Mouse (Mus musculus) cerebellum, adult 2 months (tissue): ENCODE data around the gene Tmem151b. TPM values are rescaled to one million over a fixed set of nuclear protein-coding genes. Genes with fewer than 3 reads are reported as not detected.

ENCODE experiments used
- DNase-seq, 2 experiments: peaks; one replicate each; pipeline ENCODE4 v3.0.0; 2021
- H3K27ac ChIP-seq: fragments of 200-500 bp; 2 replicates; pipeline ENCODE4 v1.5.1; 2012; ENCODE audit warnings: low read length, control low read depth, inconsistent platforms; ENCODE audit not compliant: insufficient read depth
- H3K27me3 ChIP-seq: fragments of 200-500 bp; 2 replicates; pipeline ENCODE4 v1.6.1; 2012; ENCODE audit warnings: inconsistent platforms, mild to moderate bottlenecking, low read length, moderate library complexity; ENCODE audit not compliant: control insufficient read depth, insufficient read depth
- H3K4me1 ChIP-seq: fragments of 200-500 bp; 2 replicates; pipeline ENCODE4 v1.6.1; 2011; ENCODE audit warnings: low read length; ENCODE audit not compliant: control insufficient read depth, insufficient read depth
- H3K4me3 ChIP-seq: fragments of 200-500 bp; replicated peaks from 2 replicates; pipeline ENCODE3; 2011; ENCODE audit warnings: mild to moderate bottlenecking, low read depth, low read length, control low read depth; ENCODE audit not compliant: insufficient read depth
- CTCF ChIP-seq: fragments of 200-500 bp; IDR thresholded peaks from 2 replicates; pipeline ENCODE4 v1.5.1; 2011; ENCODE audit warnings: low read depth, mild to moderate bottlenecking, control low read depth, low read length, moderate library complexity, borderline replicate concordance; ENCODE audit not compliant: insufficient read depth
- POLR2A ChIP-seq: fragments of 200-500 bp; IDR thresholded peaks from 2 replicates; pipeline ENCODE4 v1.6.1; 2011; ENCODE audit warnings: low read length, control low read depth, borderline replicate concordance; ENCODE audit not compliant: insufficient read depth
- whole genome bisulfite sequencing: fragments of 180-500 bp; shearing (Covaris S2); methylation state at CpG from one replicate; pipeline ENCODE4 v1.1.7; 2018; 5-methylcytosine and 5-hydroxymethylcytosine counted together
- polyA plus RNA-seq: library from polyadenylated mRNA; depleted of rRNA; stranded (reverse); fragments of >200 nt; gene quantifications from 2 replicates; pipeline ENCODE4 v1.2.3, GENCODE M21; 2012

Tmem151b gene
- polyA plus RNA-seq, 1 experiment = 125 TPM

DNA sequence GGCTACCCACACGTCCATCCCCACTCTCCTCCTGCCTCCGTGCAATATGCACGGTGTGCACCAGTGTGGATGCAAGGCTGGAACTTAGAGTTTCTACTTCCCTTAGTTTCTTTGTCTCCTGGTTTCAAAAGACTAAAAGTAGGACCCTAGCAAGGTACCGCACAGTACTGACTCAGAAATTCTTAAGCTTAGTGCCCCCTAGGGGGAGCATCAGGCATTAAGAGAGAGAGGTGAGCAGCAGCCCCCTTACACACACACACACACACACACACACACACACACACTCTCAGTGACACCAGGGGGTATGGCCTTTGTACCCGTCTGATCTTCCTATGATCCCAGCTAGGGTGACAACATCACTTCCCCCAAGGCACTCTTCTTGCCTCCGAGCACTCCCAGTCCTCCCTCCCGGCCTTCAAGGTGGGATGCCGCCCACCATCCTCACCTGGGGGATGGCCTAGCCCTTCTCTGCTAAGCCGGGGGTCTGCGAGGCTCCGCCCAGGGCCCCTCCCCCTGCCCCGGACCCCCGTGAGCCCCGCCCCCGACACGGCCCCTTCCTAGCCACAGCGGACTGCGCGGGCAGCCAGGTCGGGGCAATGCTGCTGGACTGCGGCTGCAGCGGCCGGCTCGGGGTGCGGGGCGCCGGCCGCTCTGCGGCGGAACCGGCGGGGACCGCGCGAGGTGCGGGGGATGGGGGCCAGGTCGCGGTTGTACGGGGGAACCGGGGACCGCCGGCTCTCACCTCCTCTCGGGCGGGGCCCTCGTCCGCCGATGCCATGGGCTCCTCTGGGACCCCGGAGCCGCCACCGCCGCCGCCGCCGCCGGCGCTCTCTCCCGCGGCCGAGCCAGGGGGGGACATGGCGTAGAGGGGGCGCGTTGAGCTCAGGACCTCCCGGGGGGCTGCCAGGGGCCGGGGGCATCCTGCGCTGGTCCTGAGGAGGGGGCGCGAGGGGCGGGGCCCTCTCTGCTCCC lies 650 bp downstream of the Tmem151b start:
- Histone ChIP-seq H3K4me3 (peak overlapping the region; percentile 88), H3K27me3 (no peaks in the 10 kb centered on the region), H3K4me1 (peaks cover 41% of the 10 kb centered on the region), H3K27ac (peak overlapping the region; percentile 76)
- peak; percentile 80 to 85 for DNase-seq
- 3% methylated on average over 58 of the region's 68 CpGs for WGBS
- TF ChIP-seq CTCF = peak; percentile 60; the same call in 1 of the 2 replicates
- TF ChIP-seq POLR2A = 0 out of 2 replicates have a peak, but pooled peaks have one; percentile 19

DNA sequence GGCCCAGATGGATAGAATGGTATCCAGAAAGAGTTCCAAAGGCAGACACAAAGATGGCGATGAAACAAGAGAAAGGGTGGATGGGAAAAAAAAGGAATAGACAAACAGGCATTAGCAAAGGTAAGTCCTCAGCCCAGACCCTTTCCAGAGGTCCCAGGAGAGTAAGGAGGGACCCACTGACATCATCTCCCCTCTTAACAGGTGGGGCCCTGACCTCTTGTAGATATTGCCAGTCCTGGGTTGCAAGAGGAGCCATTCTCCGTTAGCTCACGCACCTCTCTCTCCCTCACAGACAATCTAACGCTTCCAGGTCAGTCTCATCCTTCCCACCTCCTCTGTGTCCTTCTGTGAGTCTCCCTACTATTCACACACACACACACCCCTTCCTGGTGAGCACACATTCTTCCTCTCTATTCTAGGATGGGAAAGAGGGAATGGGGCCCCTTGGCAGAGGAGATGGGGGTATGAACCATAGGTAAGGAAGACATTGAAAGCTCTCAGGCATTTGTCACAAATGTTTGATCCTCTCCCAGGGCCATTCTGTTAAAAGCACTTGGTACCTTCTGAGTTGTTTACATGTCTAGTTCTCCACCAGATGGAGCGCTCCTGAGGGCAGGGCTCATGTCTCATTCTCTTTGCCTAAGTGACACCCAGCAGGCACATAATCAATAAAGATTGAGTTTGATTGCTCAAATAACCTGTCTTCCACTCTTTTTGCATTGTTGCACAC lies 1.9 kb downstream of the Tmem151b start:
- H3K4me3 ChIP-seq = peak overlapping the region; percentile 88
- DNase-seq = peak; percentile 69 to 78
- WGBS = 12% methylated on average over 5 of the region's 5 CpGs
- H3K4me1 ChIP-seq = peaks cover 53% of the 10 kb centered on the region
- no peaks in the 10 kb centered on the region for H3K27me3 ChIP-seq
- TF ChIP-seq CTCF (peak; percentile 28; the same call in 1 of the 2 replicates), POLR2A (0 out of 2 replicates have a peak, but pooled peaks have one; percentile 11)
- H3K27ac ChIP-seq = peak overlapping the region; percentile 26

DNA sequence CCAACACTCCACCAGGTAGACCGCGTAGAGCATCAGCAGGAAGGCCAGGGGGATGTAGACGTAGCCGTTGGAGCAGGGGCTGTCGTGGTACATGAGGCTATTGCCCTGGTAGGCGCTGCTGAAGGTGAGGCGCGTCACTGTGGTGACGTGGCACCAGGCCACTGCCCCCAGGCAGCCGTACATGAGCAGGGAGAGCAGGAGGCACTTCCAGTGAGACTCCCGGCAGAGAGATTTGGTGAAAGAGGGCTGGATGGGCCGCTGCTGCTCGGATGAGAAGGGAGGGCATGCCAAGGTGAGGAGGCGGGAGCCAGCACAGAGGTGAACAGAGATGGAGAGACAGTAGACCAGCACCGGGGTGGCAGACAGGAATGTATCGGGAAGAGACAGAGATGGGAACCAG lies 2.5 kb downstream of the Tmem151b start:
- peak overlapping the region; percentile 88 for H3K4me3 ChIP-seq

DNA sequence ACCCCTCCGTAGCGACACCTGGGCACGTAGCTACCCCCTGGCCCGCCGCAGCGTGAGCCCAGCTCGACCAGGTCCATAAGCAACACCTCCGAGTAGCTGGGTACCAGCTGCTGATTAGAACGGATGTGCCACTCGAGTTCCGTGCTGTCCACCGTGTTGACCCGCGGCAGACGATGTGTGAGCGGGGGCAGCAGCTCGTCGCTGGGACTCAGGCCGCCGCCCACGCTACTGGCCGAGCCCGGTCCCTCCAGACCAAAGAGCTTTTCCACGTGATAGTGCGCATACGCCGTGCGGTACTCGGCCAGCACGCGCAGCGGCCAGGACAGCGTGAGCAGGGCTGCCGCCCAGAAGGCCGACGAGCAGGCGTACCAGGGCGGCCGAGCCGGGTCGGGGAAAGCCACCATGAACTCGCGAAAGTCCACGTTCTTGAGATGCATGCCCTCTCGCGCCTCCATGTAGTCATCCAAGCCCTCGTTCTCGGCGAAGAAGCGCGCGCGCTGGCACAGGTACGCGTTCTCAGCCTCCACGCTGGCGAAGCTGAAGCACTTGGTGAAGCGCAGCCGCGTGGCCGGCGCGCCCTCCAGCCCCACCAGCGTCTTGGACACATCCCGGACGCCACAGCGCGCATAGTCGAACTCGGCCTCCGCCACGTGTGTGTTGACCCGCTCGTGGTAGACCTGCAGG lies 4.1 kb downstream of the Tmem151b start:
- Histone ChIP-seq H3K4me1 (peaks cover 41% of the 10 kb centered on the region), H3K4me3 (no peak overlapping the region), H3K27me3 (no peaks in the 10 kb centered on the region), H3K27ac (peak overlapping the region; percentile 18)
- 22% methylated on average over 74 of the region's 74 CpGs for WGBS
- TF ChIP-seq POLR2A = no peak
- no peak for TF ChIP-seq CTCF
- peak; percentile 66 to 83 for DNase-seq

More for the DNA sequence above, 2.5 kb downstream of the Tmem151b start:
- WGBS = 9% methylated on average over 16 of the region's 16 CpGs
- H3K27ac ChIP-seq = peak overlapping the region; percentile 26
- peaks cover 54% of the 10 kb centered on the region for H3K4me1 ChIP-seq
- DNase-seq = peak; percentile 81 to 82
- no peaks in the 10 kb centered on the region for H3K27me3 ChIP-seq
- TF ChIP-seq CTCF (no peak), POLR2A (peak; percentile 41; the same call in 1 of the 2 replicates)

DNA sequence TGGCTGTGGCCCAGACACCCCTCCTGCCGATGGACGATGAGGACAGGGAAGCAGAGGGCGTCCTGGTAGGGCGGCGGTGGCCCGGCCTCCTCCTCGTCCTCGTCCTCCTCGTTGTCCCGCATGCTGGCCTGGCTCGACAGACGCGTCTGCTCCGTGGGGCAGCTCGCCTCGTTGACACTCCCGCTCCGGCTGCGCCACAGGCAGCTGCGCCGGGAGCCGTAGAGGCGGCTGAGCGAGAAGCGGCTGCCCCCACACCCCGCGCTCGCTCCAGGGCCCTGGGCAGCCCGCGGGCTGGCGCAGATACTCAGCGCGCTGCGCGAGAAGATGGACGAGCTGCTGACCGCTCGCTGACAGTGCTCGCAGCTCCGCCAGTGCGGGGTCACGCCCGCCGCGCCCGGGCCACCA lies 4.6 kb downstream of the Tmem151b start:
- 8% methylated on average over 46 of the region's 46 CpGs for WGBS
- no peak overlapping the region for H3K4me3 ChIP-seq
- H3K27me3 ChIP-seq = no peaks in the 10 kb centered on the region
- H3K27ac ChIP-seq = peak overlapping the region; percentile 18
- DNase-seq = peak in 1 of 2 experiments; percentile 70
- peaks cover 39% of the 10 kb centered on the region for H3K4me1 ChIP-seq
- TF ChIP-seq CTCF (no peak), POLR2A (no peak)

- whole genome bisulfite sequencing = 12% methylated on average over 24 of the region's 24 CpGs
- peak overlapping the region; percentile 18 for H3K27ac ChIP-seq
- DNase-seq = peak; percentile 65 to 72
- TF ChIP-seq CTCF (no peak), POLR2A (no peak)
- H3K27me3 ChIP-seq = no peaks in the 10 kb centered on the region
- H3K4me1 ChIP-seq = peaks cover 43% of the 10 kb centered on the region
- H3K4me3 ChIP-seq = no peak overlapping the region
These were observed 5.2 kb downstream of the Tmem151b start for GRCm38 (mm10) chr17:45544001-45544872.
